Comparison of ENCODE assay signal across 26 mouse cellular contexts in genomic region chr5:74924031-74924533, GRCm38 (mm10).
DNase-seq lines count a peak whose midpoint lies in the region; ATAC-seq and TF ChIP-seq lines count a peak whose summit lies in the region.
"Had no signal": no experiment of that assay in that cellular context is flagged by ENCODE, and none has a peak within 500 bp of the region (broad histone marks: within the 10 kb centered on the region; RNA-seq: fewer than 3 reads in every experiment).

No protein-coding gene starts in this region.

- H3K36me3 ChIP-seq in heart, adult 2 months (ENCODE audit: control insufficient read depth, insufficient read depth, low read length): no peaks in the 10 kb centered on the region
- H3K36me3 ChIP-seq in heart, embryonic 11.5 days (ENCODE audit: control insufficient read depth, insufficient read depth, low read length): no peaks in the 10 kb centered on the region
- H3K36me3 ChIP-seq in kidney, embryonic 16.5 days (ENCODE audit: insufficient read depth, low read length): no peaks in the 10 kb centered on the region
- H3K36me3 ChIP-seq: embryonic facial prominence, embryonic 10.5 days; embryonic facial prominence, embryonic 13.5 days; forebrain, embryonic 12.5 days; forebrain, embryonic 15.5 days; heart, embryonic 13.5 days had no signal

- H3K4me2 ChIP-seq in heart, embryonic 11.5 days: no peak overlapping the region
- no peak overlapping the region for H3K4me2 ChIP-seq in kidney, embryonic 16.5 days (replicated peaks; ENCODE audit: low read depth, low read length)
- H3K4me2 ChIP-seq: embryonic facial prominence, embryonic 13.5 days; forebrain, embryonic 12.5 days; forebrain, embryonic 15.5 days; heart, embryonic 13.5 days; hindbrain, embryonic 14.5 days had no signal

- H3K9me3 ChIP-seq in heart, embryonic 11.5 days (replicated peaks; ENCODE audit: control insufficient read depth, low read length): no peaks in the 10 kb centered on the region; the same call in 1 of the 2 replicates
- no peaks in the 10 kb centered on the region for H3K9me3 ChIP-seq in kidney, embryonic 16.5 days (ENCODE audit: low read length)
- H3K9me3 ChIP-seq: embryonic facial prominence, embryonic 10.5 days; embryonic facial prominence, embryonic 13.5 days; forebrain, embryonic 12.5 days; forebrain, embryonic 15.5 days; heart, embryonic 13.5 days had no signal

- no peak overlapping the region for H3K4me3 ChIP-seq in gastrocnemius, adult 2 months
- no peak overlapping the region for H3K4me3 ChIP-seq in heart, adult 2 months
- no peak overlapping the region for H3K4me3 ChIP-seq in heart, embryonic 11.5 days (ENCODE audit: low read depth, low read length)
- no peak overlapping the region for H3K4me3 ChIP-seq in kidney, embryonic 16.5 days (ENCODE audit: low read length)
- H3K4me3 ChIP-seq: embryonic facial prominence, embryonic 10.5 days; embryonic facial prominence, embryonic 13.5 days; erythroblast, embryonic 14.5 days; forebrain, embryonic 12.5 days; forebrain, embryonic 15.5 days; heart, embryonic 13.5 days had no signal

- no peak for ATAC-seq in heart, embryonic 11.5 days (replicated peaks; ENCODE audit: insufficient number of reproducible peaks, low FRiP score, low TSS enrichment)
- no peak for ATAC-seq in kidney, embryonic 16.5 days (ENCODE audit: low FRiP score, low TSS enrichment)
- ATAC-seq: activated CD4-positive, CD25-positive, alpha-beta regulatory T cell, adult 4 months; forebrain, embryonic 15.5 days; hindbrain, postnatal 0 days; inflammation-experienced regulatory T-cells, adult 6 months; intestine, embryonic 16.5 days had no signal

- 66% methylated on average over 4 of the region's 4 CpGs for WGBS in heart, adult 2 months
- WGBS in heart, embryonic 11.5 days (ENCODE audit: insufficient replicate concordance): 77% methylated on average over 4 of the region's 4 CpGs
- 86% methylated on average over 4 of the region's 4 CpGs for WGBS in kidney, embryonic 16.5 days

- TF ChIP-seq POLR2A in heart, adult 2 months (IDR thresholded peaks at IDR 0.05; ENCODE audit: insufficient read depth, low read depth, low read length): no peak

- H3K27me3 ChIP-seq in heart, adult 2 months (ENCODE audit: control insufficient read depth, insufficient read depth, low read length): no peaks in the 10 kb centered on the region
- no peaks in the 10 kb centered on the region for H3K27me3 ChIP-seq in heart, embryonic 11.5 days (ENCODE audit: control insufficient read depth, insufficient read depth, low read length)
- no peaks in the 10 kb centered on the region for H3K27me3 ChIP-seq in kidney, embryonic 16.5 days (ENCODE audit: insufficient read depth, low read length)
- H3K27me3 ChIP-seq: embryonic facial prominence, embryonic 13.5 days; forebrain, embryonic 12.5 days; forebrain, embryonic 15.5 days; heart, embryonic 13.5 days had no signal

- TF ChIP-seq EP300 in heart, adult 2 months (IDR thresholded peaks at IDR 0.05; ENCODE audit: insufficient read depth, low read depth, low read length): no peak

- no peak overlapping the region for H3K9ac ChIP-seq in heart, adult 2 months (ENCODE audit: low read depth, low read length)
- H3K9ac ChIP-seq in heart, embryonic 11.5 days (ENCODE audit: low read depth, low read length): no peak overlapping the region
- no peak overlapping the region for H3K9ac ChIP-seq in kidney, embryonic 16.5 days (replicated peaks; ENCODE audit: low read length)
- H3K9ac ChIP-seq: embryonic facial prominence, embryonic 13.5 days; forebrain, embryonic 12.5 days; forebrain, embryonic 15.5 days; heart, embryonic 13.5 days; hindbrain, embryonic 14.5 days had no signal

- intact Hi-C loops in gastrocnemius, adult 2 months (cut with DNase I): no loop called here
- intact Hi-C loops in heart, adult 2 months (cut with DNase I): no loop called here
- intact Hi-C loops in heart, postnatal 25 days (cut with DNase I): no loop called here

- H3K4me1 ChIP-seq in heart, adult 2 months (ENCODE audit: control insufficient read depth, insufficient read depth, low read length): no peaks in the 10 kb centered on the region; the same call in 1 of the 2 replicates
- no peaks in the 10 kb centered on the region for H3K4me1 ChIP-seq in heart, embryonic 11.5 days (ENCODE audit: control insufficient read depth, insufficient read depth, low read length)
- H3K4me1 ChIP-seq in kidney, embryonic 16.5 days (ENCODE audit: insufficient read depth, low read length): 0 out of 2 replicates have a peak, but pooled peaks cover 5% of the 10 kb centered on the region
- H3K4me1 ChIP-seq: forebrain, embryonic 12.5 days; forebrain, embryonic 15.5 days; heart, embryonic 13.5 days had no signal

- 0 out of 2 replicates have a peak overlapping the region, but pooled peaks have one; percentile 16 for H3K27ac ChIP-seq in gastrocnemius, adult 2 months
- H3K27ac ChIP-seq in heart, adult 2 months: peak overlapping the region; percentile 38
- no peak overlapping the region for H3K27ac ChIP-seq in heart, embryonic 11.5 days (ENCODE audit: low read depth, low read length)
- H3K27ac ChIP-seq in kidney, embryonic 16.5 days (ENCODE audit: low read length): no peak overlapping the region
- H3K27ac ChIP-seq: embryonic facial prominence, embryonic 10.5 days; embryonic facial prominence, embryonic 13.5 days; forebrain, embryonic 12.5 days; forebrain, embryonic 15.5 days; heart, embryonic 13.5 days; hindbrain, embryonic 14.5 days; hindbrain, postnatal 0 days had no signal

- DNase-seq in gastrocnemius, adult 2 months: no peak
- DNase-seq in gastrocnemius, postnatal 25 days: no peak
- peak; percentile 37 to 51 for DNase-seq in heart, adult 2 months
- DNase-seq in kidney, postnatal 10 days: peak; percentile 37
- DNase-seq in heart, postnatal 25 days (ENCODE audit: low spot score): peak; percentile 36
- no peak for DNase-seq in thymus, postnatal 14 days
- DNase-seq: adrenal gland, adult 8-10 months; adrenal gland, postnatal 25 days; cerebellum, adult 11-12 months; cerebellum, adult 8-10 months; cerebellum, postnatal 36 days; embryo, embryonic 11 days; gastrocnemius, postnatal 10 days had no signal

- H3K79me2 ChIP-seq in heart, adult 2 months (replicated peaks; ENCODE audit: control insufficient read depth, insufficient read depth, low read length): no peaks in the 10 kb centered on the region

- TF ChIP-seq CTCF in gastrocnemius, adult 2 months (IDR thresholded peaks at IDR 0.05): no peak
- TF ChIP-seq CTCF in heart, adult 2 months (IDR thresholded peaks at IDR 0.05): no peak

Comparison
In these comparisons a context has a peak if more than half of its experiments do, and no peak if none do; other contexts are left out.
1. H3K27ac ChIP-seq: peak in gastrocnemius, adult 2 months (single experiment) and heart, adult 2 months (single experiment); none in heart, embryonic 11.5 days (single experiment) and kidney, embryonic 16.5 days (single experiment).
2. DNase-seq: peak in heart, adult 2 months (2 of 2), kidney, postnatal 10 days (single experiment) and heart, postnatal 25 days (single experiment); none in gastrocnemius, adult 2 months (single experiment), gastrocnemius, postnatal 25 days (single experiment) and thymus, postnatal 14 days (single experiment).